Mouse (Mus musculus) ovary, postnatal 36 days (tissue): ENCODE data around the gene Mtmr3.

Experiments used
- DNase-seq: peaks from one replicate; pipeline ENCODE4 v3.0.0; 2022; ENCODE audit warnings: low spot score, mixed read lengths

Gene Mtmr3

GRCm38 (mm10) chr11:4464186-4464585 lies 130.5 kb downstream of the Mtmr3 start:
- DNase-seq: no peak

DNA sequence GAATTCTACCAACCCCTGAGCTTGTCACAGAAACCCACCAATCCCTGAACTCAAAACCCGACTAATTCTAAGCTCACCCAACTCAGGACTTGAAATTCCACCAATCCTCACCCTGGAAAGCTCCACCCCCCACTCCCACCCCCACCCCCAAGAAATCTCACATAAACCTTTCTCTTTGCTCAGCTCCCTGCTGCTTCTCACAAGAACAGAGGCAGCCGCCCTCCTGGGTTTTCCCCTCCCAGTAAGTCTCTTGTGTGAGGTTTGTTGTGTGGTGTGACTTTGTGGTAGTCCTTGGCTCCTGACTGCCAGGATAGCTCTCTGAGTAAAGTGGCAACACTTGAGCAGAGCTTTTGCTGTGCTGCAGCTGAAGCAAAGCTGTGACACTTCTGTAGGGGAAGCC lies 131.8 kb downstream of the Mtmr3 start:
- no peak for DNase-seq

DNA sequence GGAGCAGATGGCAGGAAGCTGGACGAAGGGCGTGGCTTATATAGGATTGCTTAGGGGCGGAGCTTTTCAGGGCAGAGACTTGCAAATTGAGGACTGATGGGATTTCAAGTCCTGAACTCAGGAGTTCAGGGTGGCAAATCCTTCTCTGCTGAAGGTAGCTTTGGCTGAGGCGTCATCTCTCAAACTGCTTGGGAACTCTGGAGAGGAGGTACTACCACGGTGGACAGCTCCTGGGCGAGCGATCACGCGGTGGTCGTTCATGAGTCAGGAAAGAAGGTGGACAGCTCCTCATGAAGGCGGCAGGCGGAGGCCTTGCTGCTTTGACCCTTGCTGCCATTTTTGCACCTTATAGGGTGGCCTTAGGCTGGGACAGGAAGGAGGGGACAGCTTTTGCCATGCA lies 133.5 kb downstream of the Mtmr3 start:
- no peak for DNase-seq

DNA sequence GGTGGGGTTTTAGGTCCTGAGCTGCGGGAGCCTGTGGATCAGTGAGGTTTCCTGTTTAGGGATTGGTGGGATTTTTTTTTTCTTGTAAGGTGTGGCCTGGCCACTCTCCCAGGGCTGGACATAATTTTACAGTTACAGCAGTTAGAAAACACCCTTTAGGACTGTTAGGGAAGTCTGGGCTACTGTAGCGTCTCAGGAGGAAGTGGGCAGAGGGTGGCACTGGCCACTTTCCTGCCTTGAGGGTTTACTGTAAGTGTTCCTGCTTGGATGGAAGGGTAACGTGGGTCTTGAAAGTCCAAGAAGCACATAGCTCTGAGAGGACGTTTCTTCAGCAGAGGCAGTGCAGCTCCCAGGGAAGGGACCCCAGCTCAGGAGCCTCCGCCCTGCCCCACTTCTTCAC lies 134.0 kb downstream of the Mtmr3 start:
- DNase-seq: no peak

DNA sequence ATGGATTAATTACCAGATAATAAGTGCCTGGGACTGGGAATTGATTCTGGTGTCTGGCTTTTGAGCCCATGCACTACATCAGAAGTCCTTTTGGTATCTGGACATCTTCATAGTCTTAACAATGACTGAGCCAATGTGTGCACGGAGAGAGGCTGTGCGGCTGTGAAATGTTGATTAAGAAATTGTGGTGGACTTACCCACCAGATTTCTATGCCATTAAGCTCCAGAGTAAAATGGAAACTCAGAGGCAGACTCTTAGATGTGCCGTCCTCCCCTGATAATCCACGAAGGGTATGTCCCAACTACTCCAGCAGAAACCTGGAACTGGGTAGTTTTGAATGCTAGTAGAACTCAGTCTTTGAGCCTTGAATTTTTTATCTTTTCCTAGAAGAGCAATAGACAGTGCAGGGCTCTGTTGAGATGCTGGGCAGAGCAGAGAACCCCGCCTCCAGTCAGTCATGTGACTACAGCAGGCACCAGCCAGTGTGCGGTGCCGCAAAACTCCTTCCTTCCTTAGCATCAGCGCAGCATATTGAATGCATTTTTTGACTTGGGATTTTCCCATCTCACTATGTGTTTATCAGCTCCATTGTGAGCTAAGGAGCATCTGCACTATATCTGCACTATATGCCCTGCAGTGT lies 139.6 kb downstream of the Mtmr3 start:
- no peak for DNase-seq

DNA sequence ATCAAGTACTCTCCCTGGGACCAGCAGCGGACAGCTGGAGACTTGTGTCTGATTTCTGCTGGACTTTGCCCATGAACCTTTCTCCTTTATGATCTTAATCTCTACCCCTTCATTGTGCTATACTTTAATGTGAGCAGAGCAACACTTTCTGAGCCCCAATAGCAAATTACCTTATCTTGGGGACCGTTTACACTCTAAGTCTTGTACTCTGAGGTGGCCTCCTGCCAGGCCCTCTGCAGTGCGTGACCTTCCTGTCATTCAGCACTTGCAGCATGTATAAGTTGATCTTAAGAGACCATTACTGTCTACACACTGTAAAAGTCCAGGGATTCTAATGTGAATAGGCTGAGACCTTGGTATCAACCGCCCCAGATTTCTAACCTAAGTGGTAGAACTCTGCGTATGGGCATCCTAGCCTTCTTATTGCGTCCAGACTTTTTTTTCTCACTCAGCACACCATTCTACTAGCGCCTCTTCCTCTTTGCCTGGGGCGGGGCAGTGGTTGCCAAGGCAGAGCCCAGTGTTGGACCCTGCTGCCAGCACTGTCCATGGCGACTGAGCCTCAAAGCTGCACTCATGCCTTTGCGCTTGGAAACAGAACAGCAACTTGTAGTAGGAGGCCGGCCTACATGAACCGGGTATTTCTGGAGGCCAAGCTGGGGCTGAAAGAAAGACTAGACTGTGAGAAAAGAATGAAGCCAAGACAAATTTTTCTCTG lies 142.0 kb downstream of the Mtmr3 start:
- DNase-seq: peak; percentile 13

DNA sequence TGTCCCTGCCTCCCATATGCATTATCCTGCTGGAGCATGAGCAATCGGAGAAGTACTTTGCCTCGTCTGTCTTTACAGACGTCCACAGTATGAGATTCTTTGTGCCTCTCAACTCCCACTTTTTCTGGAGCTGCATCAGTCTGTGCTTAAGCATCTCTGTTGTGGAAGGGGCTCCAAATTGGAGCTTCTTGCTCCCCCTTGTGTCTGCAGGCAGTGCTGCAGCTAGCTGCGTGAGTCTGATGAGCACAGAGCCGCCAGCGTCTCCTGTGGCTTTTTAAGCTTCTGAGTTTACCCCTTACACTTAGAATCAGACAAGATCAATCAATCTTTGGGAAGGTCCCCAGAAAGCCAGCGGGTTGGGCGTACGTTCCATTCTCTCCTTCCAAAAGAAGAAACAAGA lies 143.5 kb downstream of the Mtmr3 start:
- DNase-seq: peak; percentile 48

DNA sequence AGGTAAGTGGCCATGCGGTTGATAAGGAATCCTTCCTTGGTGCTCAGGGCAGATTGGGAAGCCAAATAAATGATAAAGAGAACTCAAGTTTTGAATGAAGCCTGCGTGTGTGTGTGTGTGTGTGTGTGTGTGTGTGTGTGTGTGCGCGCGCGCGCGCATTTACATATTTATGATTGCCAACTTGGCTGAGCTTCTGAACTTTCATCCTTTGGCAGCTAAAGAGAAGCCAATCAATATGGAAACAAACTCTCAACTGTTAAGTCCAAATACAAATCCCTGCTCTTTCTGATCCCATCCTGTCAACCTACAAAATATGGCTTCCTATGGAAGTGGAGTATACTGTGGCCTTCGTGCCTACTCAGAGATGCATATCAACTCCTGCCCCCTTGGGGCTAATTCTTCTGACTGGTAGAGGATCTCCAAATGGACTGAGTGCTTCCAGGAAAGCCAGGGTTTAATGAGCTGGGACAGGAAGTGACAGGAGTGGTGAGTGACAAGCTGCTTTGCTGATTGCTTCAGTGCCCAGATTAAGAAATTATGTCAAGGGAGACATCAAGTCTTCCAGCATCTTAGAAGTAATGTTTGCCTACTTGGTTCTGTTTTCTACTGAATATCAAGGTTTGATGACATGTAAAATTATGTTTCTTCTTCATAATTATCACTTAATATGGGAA lies 148.3 kb downstream of the Mtmr3 start:
- DNase-seq: no peak

- DNase-seq: no peak
These were observed 152.4 kb downstream of the Mtmr3 start for GRCm38 (mm10) chr11:4442280-4442679.

DNA sequence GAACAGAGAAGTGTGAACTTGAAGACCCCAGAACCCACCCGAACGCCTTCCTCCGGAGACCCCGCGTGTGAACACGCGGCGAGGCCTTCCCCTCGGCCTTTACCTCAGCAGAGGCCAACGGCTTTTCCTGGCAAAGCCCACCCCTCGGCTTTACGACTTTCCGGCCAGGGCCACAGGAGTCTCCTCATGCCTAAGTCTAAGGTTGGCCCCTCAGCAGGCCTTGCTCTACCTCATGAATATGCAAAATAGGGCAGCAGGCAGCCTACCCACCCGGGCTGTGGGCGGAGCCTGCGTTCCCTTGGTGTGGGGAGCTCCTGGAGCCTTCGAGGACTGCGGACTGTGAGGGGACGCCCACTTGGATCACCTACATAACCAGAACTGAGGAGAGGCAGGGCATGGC lies 153.7 kb downstream of the Mtmr3 start, which contains the start of gene Hormad2:
Hormad2 (minus strand) TSS at position 128 of the 400 bp plus-strand sequence.
- peak; percentile 10 for DNase-seq

DNA sequence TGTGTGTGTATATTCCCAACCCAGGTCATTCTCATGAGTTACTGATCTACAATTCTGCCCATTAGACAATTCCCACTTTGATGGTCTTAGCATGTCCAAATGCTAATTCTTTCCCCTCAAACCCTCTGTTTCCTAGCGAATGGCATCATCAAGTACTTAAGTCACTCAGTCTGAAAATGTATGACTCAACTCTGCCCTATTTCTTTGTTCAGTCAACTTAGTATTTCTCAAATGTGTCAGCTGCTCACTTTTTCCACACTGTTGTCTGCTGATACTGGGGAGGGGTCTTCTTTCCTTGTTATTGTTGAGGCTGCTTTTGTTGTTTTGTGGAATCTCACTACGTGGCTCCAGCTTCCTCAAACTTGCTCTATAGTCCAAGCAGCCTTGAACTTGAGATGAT lies 156.5 kb downstream of the Mtmr3 start:
- DNase-seq: no peak

DNA sequence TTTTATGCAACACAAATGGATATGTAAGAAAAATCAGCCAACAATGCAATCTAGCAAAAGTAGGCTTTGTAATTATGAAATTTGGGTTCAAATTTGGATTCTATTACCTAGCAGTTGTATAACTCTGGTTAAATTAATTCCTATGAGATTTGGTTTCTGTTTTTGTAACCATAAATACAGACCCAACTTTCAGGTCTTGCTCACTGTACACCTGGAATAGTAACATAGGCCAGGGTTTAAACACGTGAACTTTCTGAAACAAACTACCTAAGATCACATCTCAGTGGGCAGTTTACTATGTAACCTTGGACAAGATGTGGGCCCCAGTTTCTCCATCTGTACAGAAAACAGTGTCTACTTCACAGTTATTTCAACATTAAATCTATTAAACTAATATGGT lies 157.3 kb downstream of the Mtmr3 start:
- no peak for DNase-seq

DNA sequence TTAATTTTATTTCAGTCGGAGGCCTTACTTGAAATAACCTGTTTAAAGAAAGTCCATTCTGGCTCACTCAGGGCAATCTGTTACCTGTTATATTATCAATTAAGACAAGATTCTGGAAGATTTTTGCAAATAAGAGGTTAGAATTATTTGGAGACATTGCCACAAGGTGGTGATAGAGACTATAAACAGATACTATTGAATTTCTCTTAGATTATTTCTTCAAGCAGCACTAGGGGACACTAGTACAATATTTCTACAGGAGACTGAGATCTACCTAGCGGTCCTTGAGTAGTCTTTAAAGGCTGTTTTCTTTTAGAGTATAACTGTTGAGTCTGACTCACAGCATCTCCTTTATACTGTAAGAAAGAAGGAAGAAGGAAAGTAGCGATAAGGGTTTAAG lies 158.0 kb downstream of the Mtmr3 start:
- no peak for DNase-seq

DNA sequence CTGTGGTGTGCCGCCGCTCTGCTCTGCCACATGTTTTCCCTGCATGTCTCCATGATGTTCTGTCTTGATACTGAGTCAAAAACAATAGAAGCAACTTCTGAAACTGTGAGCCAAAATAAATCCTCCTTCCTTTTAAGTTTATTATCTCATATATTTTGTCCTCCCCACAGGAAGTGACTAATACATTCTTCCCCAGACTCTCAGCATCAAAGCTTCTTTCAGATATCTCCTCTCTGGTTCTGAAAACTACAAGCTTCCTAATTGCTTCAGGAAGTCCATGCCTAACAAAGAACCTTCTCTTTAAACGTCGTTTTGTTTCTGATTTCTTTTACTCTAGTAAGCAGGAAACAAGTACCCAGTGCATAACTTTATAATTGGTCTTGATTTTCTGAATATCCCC lies 160.2 kb downstream of the Mtmr3 start:
- no peak for DNase-seq
